Comparison of ENCODE assay signal across 26 mouse cellular contexts in the genomic region with DNA sequence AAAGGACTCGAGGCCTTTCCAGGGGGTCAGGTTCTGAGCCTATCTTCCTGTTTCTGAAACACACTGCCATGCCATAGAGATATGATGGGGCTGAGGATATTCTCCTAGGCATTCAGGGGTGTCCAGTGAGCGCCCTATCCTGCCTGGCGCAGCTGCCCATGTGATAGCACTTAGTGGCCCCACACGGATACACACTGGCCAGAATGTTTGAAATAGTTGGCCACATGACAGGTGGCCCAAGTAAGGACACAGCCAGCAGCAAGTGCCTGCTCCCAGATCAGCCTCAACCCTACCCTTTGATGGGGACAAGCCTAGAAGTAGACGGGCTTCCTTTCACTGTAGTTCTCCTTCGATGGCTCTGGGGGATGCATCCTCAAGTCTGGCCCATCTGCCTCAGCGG. TPM values are rescaled to one million over a fixed set of nuclear protein-coding genes. Genes with fewer than 3 reads are reported as not detected.
"Had no signal": no experiment of that assay in that cellular context is flagged by ENCODE, and none has a peak within 500 bp of the region (broad histone marks: within the 10 kb centered on the region; RNA-seq: fewer than 3 reads in every experiment).

A gene (plus strand): TSS at position 193 of the 400 bp plus-strand sequence.

- DNase-seq: kidney, adult 8-10 months; kidney, postnatal 10 days; kidney, postnatal 36 days; layer of hippocampus, postnatal 36 days; liver, embryonic 13.5 days; lung, adult 2 months; lung, postnatal 14 days; lung, postnatal 4 days; midbrain, embryonic 14.5 days; right cerebral cortex, postnatal 25 days; spleen, adult 18-20 months; thymus, postnatal 25 days had no signal

- H3K9me3 ChIP-seq: kidney, embryonic 15.5 days; liver, embryonic 13.5 days; neural tube, embryonic 12.5 days; neural tube, embryonic 15.5 days; stomach, embryonic 15.5 days had no signal

- H3K9ac ChIP-seq: kidney, embryonic 15.5 days; liver, embryonic 13.5 days; neural tube, embryonic 12.5 days; neural tube, embryonic 15.5 days; stomach, embryonic 15.5 days had no signal

- H3K4me3 ChIP-seq: kidney, embryonic 15.5 days; left cerebral cortex, adult 2 months; liver, embryonic 13.5 days; neural tube, embryonic 12.5 days; neural tube, embryonic 15.5 days; stomach, embryonic 15.5 days had no signal

- H3K4me2 ChIP-seq: liver, embryonic 13.5 days; midbrain, embryonic 11.5 days; neural tube, embryonic 12.5 days; neural tube, embryonic 15.5 days; stomach, embryonic 15.5 days had no signal

- H3K27ac ChIP-seq: kidney, embryonic 15.5 days; left cerebral cortex, adult 2 months; liver, embryonic 13.5 days; neural tube, embryonic 12.5 days; neural tube, embryonic 15.5 days; stomach, embryonic 15.5 days had no signal

- H3K36me3 ChIP-seq: kidney, embryonic 15.5 days; liver, embryonic 13.5 days; neural tube, embryonic 12.5 days; neural tube, embryonic 15.5 days; stomach, embryonic 15.5 days had no signal

- H3K4me1 ChIP-seq: liver, embryonic 13.5 days; neural tube, embryonic 12.5 days; neural tube, embryonic 15.5 days; stomach, embryonic 15.5 days had no signal

RNA-seq across cellular contexts. Expression of the gene that starts here (rescaled TPM):
- total RNA-seq: layer of hippocampus, adult 8-10 months; layer of hippocampus, postnatal 10 days; layer of hippocampus, postnatal 36 days; left cerebral cortex, adult 2 months; left cerebral cortex, postnatal 10 days; left cerebral cortex, postnatal 36 days; liver, adult 2 months; megakaryocyte progenitor cell, adult 5-6 weeks; megakaryocyte-erythroid progenitor cell, adult 5-6 weeks had no signal
- polyA plus RNA-seq: liver, adult 2 months; midbrain, embryonic 11.5 days; midbrain, embryonic 14.5 days; midbrain, postnatal 0 days had no signal
